Mouse (Mus musculus) thymus, postnatal 10 days (tissue): ENCODE measurements around the gene Scand1.

Experiments used
- DNase-seq, 2 experiments: peaks; one replicate each; pipeline ENCODE4 v3.0.0; 2021; ENCODE audit warnings: low spot score in 2 of 2

Scand1 gene

DNA sequence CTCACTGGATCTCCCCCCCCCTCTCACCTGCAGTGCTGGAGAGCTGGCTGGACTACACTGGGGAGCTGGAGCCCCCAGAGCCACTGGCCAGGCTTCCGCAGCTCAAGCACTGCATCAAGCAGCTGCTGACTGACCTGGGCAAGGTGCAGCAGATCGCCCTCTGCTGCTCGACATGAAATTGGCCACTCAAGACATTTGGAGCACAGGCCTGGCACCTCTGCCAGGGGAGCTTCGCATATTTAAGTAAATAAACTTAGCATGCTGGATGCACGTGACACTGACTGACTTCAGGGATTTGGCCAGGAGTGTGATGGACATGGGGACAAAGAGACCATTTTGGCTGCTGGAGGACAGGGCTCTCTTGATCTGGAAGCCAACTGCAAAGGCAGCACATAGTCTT, 5.2 kb downstream of the Scand1 start:
- DNase-seq, result no peak

DNA sequence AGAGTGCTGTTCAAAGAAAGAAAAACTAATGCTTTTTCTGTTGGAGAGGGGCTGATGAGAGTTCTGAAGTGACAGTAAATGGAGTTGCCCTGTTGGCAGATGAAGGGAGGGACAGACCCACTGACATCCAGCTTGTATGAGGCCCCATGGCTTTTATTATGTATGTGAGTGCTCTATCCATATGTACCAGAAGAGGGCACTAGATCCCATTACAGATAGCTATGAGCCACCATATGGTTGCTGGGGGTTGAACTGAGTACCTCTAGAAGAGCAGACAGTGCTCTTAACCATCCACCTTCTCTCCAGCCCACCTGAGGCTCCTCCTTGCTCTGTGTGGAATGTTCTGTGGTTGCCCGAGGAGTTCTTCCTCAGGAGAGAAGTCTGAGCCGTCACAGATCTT, 6.7 kb downstream of the Scand1 start:
- peak in 1 of 2 experiments; percentile 22 for DNase-seq

DNA sequence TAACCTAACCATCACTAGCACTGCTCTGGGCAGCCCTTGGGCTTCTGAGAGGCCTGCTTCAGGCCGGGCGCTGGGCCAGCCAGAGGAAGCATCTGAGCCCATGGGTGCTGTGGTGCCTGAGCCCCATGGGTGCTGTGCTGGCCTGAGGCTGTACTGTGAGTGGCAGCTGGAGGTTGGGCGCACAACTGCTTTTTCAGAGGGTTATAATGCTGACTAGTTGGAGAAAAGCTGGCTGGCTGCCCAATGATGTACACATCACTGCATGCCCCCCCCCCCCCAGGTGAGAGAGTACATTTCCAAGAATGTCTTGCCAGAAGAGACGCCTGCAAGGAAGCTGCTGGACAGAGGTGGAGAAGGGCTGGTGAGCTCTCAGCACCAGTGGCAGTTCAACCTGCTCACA, 8.2 kb downstream of the Scand1 start:
- DNase-seq, result no peak

DNA sequence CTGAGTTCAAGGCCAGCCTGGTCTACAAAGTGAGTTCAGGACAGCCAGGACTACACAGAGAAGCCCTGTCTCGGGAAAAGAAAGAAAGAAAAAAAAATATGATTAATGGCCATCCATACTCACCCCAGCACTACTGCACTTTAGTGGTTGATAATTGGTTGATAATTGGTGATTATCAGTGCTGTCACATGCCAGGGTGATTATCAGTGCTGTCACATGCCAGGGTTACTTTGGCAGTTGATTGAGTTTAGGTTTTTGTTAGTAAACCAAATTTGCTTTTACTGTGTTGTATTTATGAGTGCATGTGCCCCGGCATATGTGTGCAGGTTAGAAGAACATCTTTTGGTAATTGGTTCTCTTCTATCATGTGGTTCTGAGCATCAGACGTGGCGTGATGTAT, 10.4 kb downstream of the Scand1 start:
- no peak for DNase-seq

DNA sequence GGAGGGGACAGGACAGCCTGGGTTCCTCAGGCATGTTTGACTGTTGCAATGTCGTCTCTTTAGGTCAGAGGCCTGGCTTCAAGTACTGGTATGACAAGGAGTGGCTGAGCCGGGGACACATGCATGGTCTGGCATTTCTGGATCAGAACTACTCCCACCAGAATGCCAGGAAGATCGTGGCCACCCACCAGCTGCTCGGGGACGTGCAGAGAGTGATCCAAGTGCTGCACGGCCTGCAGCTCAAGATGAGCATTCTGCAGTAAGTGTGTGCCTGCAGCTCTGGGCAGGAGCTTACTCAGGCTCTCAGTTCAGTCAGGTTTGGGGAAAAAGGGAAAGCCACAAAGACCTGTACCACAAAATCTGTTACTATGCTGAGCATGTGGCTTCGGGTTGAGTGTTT, 14.0 kb downstream of the Scand1 start:
- no peak for DNase-seq

- no peak for DNase-seq
These were observed 14.9 kb downstream of the Scand1 start for GRCm38 (mm10) chr2:156297653-156298052.

DNA sequence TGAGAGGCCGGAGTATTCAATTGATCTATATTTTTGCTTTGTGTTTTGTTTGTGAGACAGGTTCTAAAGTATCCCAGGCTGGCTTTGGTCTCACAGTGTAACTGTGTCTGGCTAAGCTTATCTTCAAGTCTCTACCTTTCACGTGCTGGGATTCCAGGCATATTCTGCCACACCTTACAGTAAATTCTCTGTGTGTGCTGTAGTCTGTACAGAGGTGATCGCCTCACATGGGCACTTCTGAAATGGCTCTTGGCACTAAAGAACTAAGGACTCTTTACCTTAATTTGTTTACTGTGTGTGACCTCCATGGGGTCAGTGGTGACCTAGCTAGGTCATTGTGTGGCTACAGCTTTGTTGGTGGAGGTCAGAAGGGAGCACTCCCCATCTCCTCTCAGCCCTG, 16.3 kb downstream of the Scand1 start:
- DNase-seq, result no peak

DNA sequence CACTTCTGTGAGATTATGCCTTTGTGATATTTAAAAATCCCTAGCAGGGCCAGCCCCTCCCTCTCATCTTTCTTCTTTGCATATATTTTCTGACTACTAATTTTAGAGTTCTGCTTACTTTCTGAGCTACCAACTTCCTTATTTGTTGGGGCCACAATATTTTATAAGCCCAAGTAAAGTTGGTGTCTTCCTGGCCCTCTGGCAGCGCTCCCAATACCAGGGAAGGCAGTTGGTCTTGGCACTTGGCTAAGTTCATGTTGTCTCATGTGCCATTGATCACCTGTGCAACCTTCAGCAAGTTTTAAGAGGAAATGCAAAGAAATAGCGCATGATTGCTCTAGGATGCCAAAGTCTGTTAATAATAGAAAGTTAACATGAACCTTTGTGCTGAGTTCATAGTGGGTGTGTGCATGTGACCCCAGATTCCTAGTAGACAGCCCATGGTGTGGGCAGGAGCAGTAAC, 16.9 kb downstream of the Scand1 start:
- DNase-seq, result no peak

DNA sequence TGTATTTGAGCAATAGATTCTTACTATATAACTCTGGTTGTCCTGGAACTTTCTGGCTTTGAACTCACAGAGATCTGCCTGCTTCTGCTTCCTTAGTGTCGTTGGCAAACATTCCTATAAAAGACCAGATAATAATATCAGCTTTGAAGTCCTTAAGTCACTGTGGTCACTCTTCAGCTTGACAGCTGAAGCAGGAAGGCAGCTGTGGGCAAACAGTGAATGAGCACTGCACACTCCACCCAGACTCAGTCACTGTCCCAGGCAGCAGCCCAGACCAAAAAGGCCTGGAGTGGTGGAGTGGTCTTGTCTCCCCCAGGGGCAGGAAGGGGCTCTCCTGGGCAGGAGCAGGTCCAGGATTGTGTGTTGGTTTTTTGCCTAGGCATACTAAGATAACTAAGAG, 20.5 kb downstream of the Scand1 start:
- no peak for DNase-seq

DNA sequence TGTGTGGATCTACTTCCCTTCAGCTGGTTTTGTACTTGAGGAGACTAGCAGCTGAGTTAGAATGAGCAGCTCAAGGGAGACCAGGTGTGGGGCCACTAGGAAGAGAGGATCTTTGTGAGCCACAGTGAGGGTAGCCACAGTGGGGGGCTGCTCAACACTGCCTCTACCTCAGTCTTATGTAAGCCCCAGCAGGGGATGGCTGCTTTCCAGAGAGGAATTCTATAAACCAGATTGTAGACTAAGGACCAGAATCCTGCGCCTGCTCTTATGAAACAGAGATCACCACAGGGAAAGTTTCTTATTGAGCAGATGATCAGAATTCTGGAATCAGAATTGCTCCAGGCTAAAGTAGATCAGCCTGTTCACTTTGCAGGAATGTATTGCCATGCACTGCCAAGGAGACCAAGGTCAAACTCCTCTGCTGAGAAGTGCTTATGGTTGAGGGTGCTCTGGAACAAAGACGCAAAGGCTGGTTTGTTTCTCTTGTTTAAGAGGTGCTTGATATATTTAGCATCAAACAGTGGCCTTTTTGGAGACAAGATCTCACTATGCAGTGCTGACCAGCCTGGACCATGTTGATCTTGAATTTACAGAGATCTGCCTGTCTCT, 22.8 kb downstream of the Scand1 start:
- peak in 1 of 2 experiments; percentile 19 for DNase-seq

GRCm38 (mm10) chr2:156288222-156288621, 24.3 kb downstream of the Scand1 start:
- DNase-seq, result peak; percentile 21 to 26

DNA sequence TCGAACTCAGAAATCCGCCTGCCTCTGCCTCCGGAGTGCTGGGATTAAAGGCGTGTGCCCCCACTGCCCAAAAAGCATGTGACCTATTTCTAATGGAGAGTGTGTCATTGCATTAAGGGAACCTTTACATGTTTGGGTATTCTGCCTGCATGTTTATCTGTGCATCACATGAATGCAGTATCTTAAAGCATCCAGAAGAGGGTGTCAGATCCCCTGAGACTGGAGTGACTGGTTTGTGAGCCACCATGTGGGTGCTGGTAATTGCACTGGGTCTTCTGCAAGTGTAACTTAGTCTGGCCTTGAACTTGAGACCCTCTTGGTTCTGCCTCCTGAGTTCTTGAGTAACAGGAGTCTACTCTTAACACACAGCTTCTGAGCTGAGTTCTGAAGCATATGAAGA, 25.8 kb downstream of the Scand1 start:
- no peak for DNase-seq

GRCm38 (mm10) chr2:156285161-156285560, 27.3 kb downstream of the Scand1 start:
- no peak for DNase-seq

DNA sequence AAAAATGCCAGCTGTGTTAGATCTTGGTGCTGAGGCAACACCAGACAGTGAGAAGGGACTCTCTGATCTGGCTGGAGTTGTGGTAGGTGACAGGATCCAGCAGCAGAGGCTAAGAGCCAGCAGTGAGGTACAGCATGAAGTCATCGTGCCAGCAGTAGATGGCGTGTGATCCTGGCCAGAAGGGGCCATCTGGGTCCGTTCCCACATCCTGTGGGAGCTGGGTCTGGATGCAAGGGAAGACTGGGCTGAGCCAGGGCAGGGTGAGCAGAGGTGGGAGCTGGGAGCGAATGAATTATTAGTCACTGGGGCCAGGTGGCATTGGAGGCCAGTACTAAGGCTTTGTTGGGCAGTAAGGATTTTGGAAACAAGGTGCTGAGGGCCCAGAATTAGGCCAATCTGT, 31.3 kb downstream of the Scand1 start:
- no peak for DNase-seq

GRCm38 (mm10) chr2:156278226-156279017, 34.1 kb downstream of the Scand1 start:
- peak; percentile 78 to 85 for DNase-seq

GRCm38 (mm10) chr2:156272553-156272952, 40.0 kb downstream of the Scand1 start:
- no peak for DNase-seq

GRCm38 (mm10) chr2:156267636-156268035, 44.9 kb downstream of the Scand1 start:
- DNase-seq, result peak; percentile 17 to 33

DNA sequence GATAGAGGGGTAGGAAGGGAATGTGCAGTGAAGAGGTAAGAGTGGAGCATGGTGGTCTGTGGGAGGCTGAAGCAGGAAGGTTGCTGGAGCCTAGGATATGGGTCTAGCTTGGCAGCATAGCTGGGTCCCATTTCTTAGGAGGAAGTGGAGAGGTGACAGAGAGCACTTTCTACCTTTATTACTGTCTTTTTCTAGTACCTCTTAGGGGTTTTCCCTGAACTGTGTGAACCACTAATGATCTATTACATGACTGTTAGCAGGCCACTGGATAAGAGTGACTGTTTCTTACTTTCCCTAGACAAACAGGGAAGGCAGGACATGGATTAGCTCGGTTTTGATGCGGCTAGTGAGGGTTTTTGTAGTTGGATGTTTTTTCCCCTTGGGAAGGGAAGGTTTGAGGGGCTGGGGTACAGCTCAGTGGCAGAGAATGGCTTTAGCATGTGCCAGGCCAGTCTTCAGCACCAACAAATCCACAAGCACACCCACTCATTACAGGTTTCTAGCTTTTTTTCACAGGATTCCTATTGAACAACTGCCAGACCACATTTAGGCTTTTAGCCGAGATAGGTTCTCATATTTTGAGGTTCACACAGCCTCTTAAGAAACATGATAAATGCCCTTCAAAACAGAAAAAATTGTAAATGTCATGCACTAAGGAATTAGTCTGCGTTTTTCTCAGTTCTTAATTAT, 49.2 kb downstream of the Scand1 start:
- no peak for DNase-seq
